Mouse (Mus musculus) ES-E14 (cell line): ENCODE measurements around the gene Glrx3.

Experiments used
- MAFK ChIP-seq: IDR thresholded peaks from 2 replicates; pipeline ENCODE4 v1.6.1; 2014; ENCODE audit warnings: mild to moderate bottlenecking, low read depth, low read length, inconsistent platforms; ENCODE audit not compliant: insufficient read depth
- ZC3H11A ChIP-seq: IDR thresholded peaks from 2 replicates; pipeline ENCODE4 v1.6.1; 2012; ENCODE audit warnings: low read depth, mild to moderate bottlenecking, inconsistent platforms, low read length, borderline replicate concordance
- ZNF384 ChIP-seq: IDR thresholded peaks from 2 replicates; pipeline ENCODE4 v1.6.1; 2012; ENCODE audit warnings: low read depth, low read length, inconsistent platforms

GRCm38 (mm10) chr7:137480839-137481238, 43.4 kb downstream of the Glrx3 start:
- TF ChIP-seq ZNF384 (no peak), ZC3H11A (no peak), MAFK (no peak)
